Mouse (Mus musculus) limb, embryonic 15.5 days (tissue): ENCODE measurements at regions not wholly inside any gene's neighbourhood (a gene's known extent, or its start where the extent isn't known, plus 50 kb on each side); places are given as distances from the start of the nearest gene placed in this dataset.
A peak's percentile ranks its signal among the peaks of the same experiment; 100 is the strongest.

ENCODE experiments used
- ATAC-seq: fragments of 200-750 bp; cut with Nextera tagmentation; 2 replicates; pipeline ENCODE4 v1.8.0; 2017; ENCODE audit warnings: low read depth, moderate TSS enrichment; ENCODE audit not compliant: insufficient number of reproducible peaks, low FRiP score, low TSS enrichment
- H3K27ac ChIP-seq: fragments of 300-500 bp; sonication (generic); 2 replicates; pipeline ENCODE4 v1.5.1; 2015; ENCODE audit warnings: moderate library complexity, mild to moderate bottlenecking, inconsistent platforms
- H3K27me3 ChIP-seq: fragments of 300-500 bp; sonication (generic); 2 replicates; pipeline ENCODE4 v1.6.1; 2015; ENCODE audit warnings: inconsistent platforms
- H3K36me3 ChIP-seq: fragments of 300-500 bp; sonication (generic); 2 replicates; pipeline ENCODE4 v1.6.1; 2015; ENCODE audit warnings: inconsistent platforms
- H3K4me1 ChIP-seq: fragments of 300-500 bp; sonication (generic); 2 replicates; pipeline ENCODE4 v1.6.1; 2015; ENCODE audit warnings: inconsistent platforms
- H3K4me2 ChIP-seq: fragments of 300-500 bp; sonication (generic); 2 replicates; pipeline ENCODE4 v1.6.1; 2015; ENCODE audit warnings: mild to moderate bottlenecking, inconsistent platforms
- H3K4me3 ChIP-seq: fragments of 300-500 bp; sonication (generic); 2 replicates; pipeline ENCODE4 v1.5.1; 2015; ENCODE audit warnings: mild to moderate bottlenecking, inconsistent platforms
- H3K9ac ChIP-seq: fragments of 300-500 bp; sonication (generic); 2 replicates; pipeline ENCODE4 v1.6.1; 2015; ENCODE audit warnings: inconsistent platforms
- H3K9me3 ChIP-seq: fragments of 300-500 bp; sonication (generic); 2 replicates; pipeline ENCODE4 v1.6.1; 2016; ENCODE audit warnings: inconsistent platforms
- WGBS: fragments of 180-500 bp; shearing (Covaris S2); methylation state at CpG from one replicate; pipeline ENCODE4 v1.1.7; 2015; 5-methylcytosine and 5-hydroxymethylcytosine counted together

DNA sequence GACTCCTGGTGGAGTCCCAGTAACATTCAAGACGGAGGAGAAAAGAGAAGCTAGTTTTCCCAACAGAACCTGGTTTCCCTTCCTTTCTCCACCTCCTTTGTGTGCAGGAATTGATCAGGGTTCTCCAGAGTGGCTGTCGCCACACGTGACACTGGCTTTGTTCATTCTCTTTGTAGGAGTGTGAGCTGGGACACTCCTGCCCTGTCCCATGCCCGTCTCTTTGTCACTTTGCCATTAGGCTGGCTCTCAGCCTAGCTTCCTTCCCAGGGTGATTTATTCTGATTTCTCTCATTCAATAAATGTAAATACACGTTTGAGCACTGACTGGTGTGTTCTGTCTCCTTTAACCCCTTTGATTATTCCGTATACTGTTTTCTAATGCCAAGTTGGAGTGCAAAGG lies 55.3 kb upstream of the Fndc3b start:
- Histone ChIP-seq H3K4me2 (no peak overlapping the region), H3K4me1 (peaks cover 22% of the 10 kb centered on the region), H3K9ac (no peak overlapping the region), H3K9me3 (no peaks in the 10 kb centered on the region), H3K27me3 (no peaks in the 10 kb centered on the region), H3K4me3 (no peak overlapping the region), H3K36me3 (no peaks in the 10 kb centered on the region), H3K27ac (peak overlapping the region; percentile 77)
- no peak for ATAC-seq
- 61% methylated on average over 6 of the region's 6 CpGs for WGBS

DNA sequence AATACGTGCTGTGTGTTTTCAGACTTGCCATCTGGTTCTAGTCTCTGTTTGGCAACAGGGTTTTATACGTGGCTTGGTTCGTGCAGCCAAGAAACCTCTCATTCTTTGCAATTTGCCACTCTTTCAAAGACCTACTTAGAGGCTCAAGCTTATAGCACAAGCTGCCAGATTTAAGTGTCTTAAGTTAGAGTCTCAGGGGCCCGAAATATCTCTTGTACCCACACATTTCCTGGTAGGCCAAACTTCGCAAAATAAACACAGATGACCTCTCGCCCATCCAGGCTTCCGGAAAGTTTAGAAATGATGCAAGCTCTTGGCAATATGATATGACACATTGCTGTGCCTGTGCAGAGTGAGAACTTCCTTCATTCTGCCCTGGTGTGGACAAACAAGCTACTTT lies 54.8 kb upstream of the Fndc3b start:
- no peak for ATAC-seq
- Histone ChIP-seq H3K4me2 (no peak overlapping the region), H3K4me1 (peaks cover 22% of the 10 kb centered on the region), H3K9ac (no peak overlapping the region), H3K27ac (peak overlapping the region; percentile 77), H3K4me3 (no peak overlapping the region), H3K36me3 (no peaks in the 10 kb centered on the region), H3K9me3 (no peaks in the 10 kb centered on the region), H3K27me3 (no peaks in the 10 kb centered on the region)
- 40% methylated on average over 7 of the region's 7 CpGs for WGBS

- Histone ChIP-seq H3K4me3 (no peak overlapping the region), H3K36me3 (no peaks in the 10 kb centered on the region), H3K27me3 (no peaks in the 10 kb centered on the region), H3K9ac (no peak overlapping the region), H3K4me1 (peaks cover 22% of the 10 kb centered on the region), H3K27ac (peak overlapping the region; percentile 60; the same call in 1 of the 2 replicates), H3K4me2 (no peak overlapping the region), H3K9me3 (no peaks in the 10 kb centered on the region)
- ATAC-seq = no peak
- 52% methylated on average over 2 of the region's 2 CpGs for WGBS
These were observed 53.4 kb upstream of the Fndc3b start for GRCm38 (mm10) chr3:27764556-27764955.

DNA sequence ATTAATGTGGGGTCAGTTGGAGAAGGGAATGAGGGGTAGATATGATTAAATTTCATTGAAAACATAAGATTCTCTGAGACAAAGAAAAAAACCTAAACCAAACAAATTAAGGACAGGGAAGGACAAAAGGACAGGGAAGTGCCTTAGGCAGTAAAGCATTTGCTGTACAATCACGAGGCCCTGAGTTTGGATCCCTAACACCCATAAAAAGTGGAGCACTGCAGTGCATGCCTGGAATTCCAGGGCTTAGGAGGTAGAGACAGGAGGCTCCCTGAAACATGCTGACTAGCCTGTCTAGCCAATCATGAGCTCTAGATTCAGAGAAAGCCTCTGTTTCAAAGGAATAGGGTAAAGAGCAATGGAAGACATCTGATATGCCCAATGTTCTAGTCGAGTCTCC lies 49.9 kb upstream of the Fndc3b start:
- 55% methylated on average over 2 of the region's 2 CpGs for WGBS
- Histone ChIP-seq H3K4me2 (no peak overlapping the region), H3K9me3 (no peaks in the 10 kb centered on the region), H3K27me3 (no peaks in the 10 kb centered on the region), H3K36me3 (no peaks in the 10 kb centered on the region), H3K4me3 (no peak overlapping the region), H3K4me1 (peaks cover 20% of the 10 kb centered on the region), H3K9ac (no peak overlapping the region), H3K27ac (no peak overlapping the region)
- ATAC-seq = no peak
